Mouse (Mus musculus): ENCODE measurements around the gene Abcg1.

Abcg1 gene

GRCm38 (mm10) chr17:31157921-31158320, 100.4 kb downstream of the Abcg1 start:
- no peak for TF ChIP-seq GATA4 (IDR thresholded peaks at IDR 0.05; ENCODE audit: insufficient replicate concordance, low read length)

- TF ChIP-seq GATA4 (IDR thresholded peaks at IDR 0.05; ENCODE audit: insufficient replicate concordance, low read length) = no peak
These were observed 102.8 kb downstream of the Abcg1 start for GRCm38 (mm10) chr17:31160291-31160690.

GRCm38 (mm10) chr17:31162607-31163006, 105.1 kb downstream of the Abcg1 start:
- TF ChIP-seq GATA4 (IDR thresholded peaks at IDR 0.05; ENCODE audit: insufficient replicate concordance, low read length) = no peak

GRCm38 (mm10) chr17:31163821-31164220, 106.3 kb downstream of the Abcg1 start:
- TF ChIP-seq GATA4 (IDR thresholded peaks at IDR 0.05; ENCODE audit: insufficient replicate concordance, low read length) = no peak

GRCm38 (mm10) chr17:31165127-31165526, 107.7 kb downstream of the Abcg1 start, which contains the start of gene Tff1:
Tff1 (minus strand) TSS chr17:31165277.
- TF ChIP-seq GATA4 (IDR thresholded peaks at IDR 0.05; ENCODE audit: insufficient replicate concordance, low read length) = no peak
